Mouse (Mus musculus) small intestine, adult 2 months (tissue): ENCODE data around the gene Thap3. TPM values are rescaled to one million over a fixed set of nuclear protein-coding genes. Genes with fewer than 3 reads are reported as not detected.

Source experiments
- H3K27ac ChIP-seq: fragments of 200-500 bp; 2 replicates; pipeline ENCODE4 v1.5.1; 2012; ENCODE audit warnings: low read depth, low read length, control low read depth, inconsistent platforms; ENCODE audit not compliant: insufficient read depth
- H3K27me3 ChIP-seq: fragments of 200-500 bp; 2 replicates; pipeline ENCODE4 v1.6.1; 2012; ENCODE audit warnings: mild to moderate bottlenecking, moderate library complexity, low read length, inconsistent platforms; ENCODE audit not compliant: control insufficient read depth, insufficient read depth
- H3K36me3 ChIP-seq: fragments of 200-500 bp; 2 replicates; pipeline ENCODE4 v1.6.1; 2012; ENCODE audit warnings: mild to moderate bottlenecking, low read length, control low read depth, inconsistent platforms; ENCODE audit not compliant: control insufficient read depth, insufficient read depth
- H3K4me1 ChIP-seq: fragments of 200-500 bp; 2 replicates; pipeline ENCODE4 v1.6.1; 2012; ENCODE audit warnings: low read length, inconsistent platforms, mixed read lengths; ENCODE audit not compliant: control insufficient read depth, insufficient read depth, insufficient read length
- H3K4me3 ChIP-seq: fragments of 200-500 bp; 2 replicates; pipeline ENCODE4 v1.5.1; 2012; ENCODE audit warnings: low read depth, mild to moderate bottlenecking, control low read depth, inconsistent platforms, low read length, moderate library complexity
- CTCF ChIP-seq: fragments of 200-500 bp; IDR thresholded peaks from 2 replicates; pipeline ENCODE4 v1.5.1; 2012; ENCODE audit warnings: low read depth, mild to moderate bottlenecking, control low read depth, inconsistent platforms, low read length, moderate library complexity, mixed read lengths; ENCODE audit not compliant: insufficient replicate concordance, insufficient read length; ENCODE audit errors: extremely low read depth
- POLR2A ChIP-seq: fragments of 200-500 bp; IDR thresholded peaks from 2 replicates; pipeline ENCODE4 v1.6.1; 2012; ENCODE audit warnings: low read depth, mild to moderate bottlenecking, control low read depth, inconsistent platforms, low read length, moderate library complexity
- WGBS: fragments of 180-500 bp; shearing (Covaris S2); methylation state at CpG from one replicate; pipeline ENCODE4 v1.1.7; 2018; 5-methylcytosine and 5-hydroxymethylcytosine counted together
- polyA plus RNA-seq: library from polyadenylated mRNA; depleted of rRNA; stranded (reverse); fragments of >200 nt; gene quantifications from 2 replicates; pipeline ENCODE4 v1.2.3, GENCODE M21; 2012

The Thap3 gene
- polyA plus RNA-seq, 1 experiment, result 24.2 TPM

DNA sequence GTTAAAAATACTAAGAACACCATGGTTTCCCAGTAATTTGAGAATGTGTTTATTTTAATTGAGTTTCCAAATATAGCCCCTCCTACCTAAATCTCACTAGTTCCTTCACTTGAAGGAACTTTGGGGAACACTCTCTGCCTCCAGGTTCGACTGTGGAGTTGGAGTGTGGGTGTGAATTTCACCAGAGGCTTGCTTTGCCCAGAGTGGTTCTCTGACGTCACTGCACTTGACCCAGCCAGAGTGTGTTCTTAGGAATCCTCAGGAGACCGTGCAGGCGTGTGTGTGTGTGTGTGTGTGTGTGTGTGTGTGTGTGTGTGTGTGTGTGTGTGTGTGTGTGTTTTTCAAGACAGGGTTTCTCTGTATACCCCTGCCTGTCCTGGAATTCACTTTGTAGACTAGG is 12.1 kb upstream of the Thap3 start:
- no peaks in the 10 kb centered on the region for H3K4me1 ChIP-seq
- TF ChIP-seq POLR2A (no peak), CTCF (no peak)
- no peaks in the 10 kb centered on the region for H3K36me3 ChIP-seq
- WGBS, result 42% methylated on average over 4 of the region's 4 CpGs
- H3K27ac ChIP-seq, result no peak overlapping the region
- H3K27me3 ChIP-seq, result no peaks in the 10 kb centered on the region
- no peak overlapping the region for H3K4me3 ChIP-seq

DNA sequence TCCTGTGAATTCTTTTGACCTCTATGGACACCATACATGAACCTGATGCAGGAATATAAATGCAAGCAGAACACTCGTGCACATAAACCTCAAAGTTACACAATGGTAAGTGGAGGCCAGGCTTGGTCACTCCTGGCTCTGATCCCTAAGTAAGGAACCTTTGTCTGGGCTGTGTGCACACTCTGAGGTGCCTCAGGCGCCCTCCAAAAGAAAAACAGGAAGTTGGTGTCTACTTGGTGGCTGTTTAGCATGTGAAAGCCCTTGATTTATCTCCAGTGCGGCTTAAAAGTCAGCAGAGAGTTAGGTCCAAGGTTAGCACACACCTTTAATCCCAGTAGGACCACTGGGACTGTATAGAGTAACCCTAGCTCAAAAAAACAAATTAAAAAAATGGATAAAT is 10.7 kb upstream of the Thap3 start:
- H3K27ac ChIP-seq, result no peak overlapping the region
- TF ChIP-seq CTCF (no peak), POLR2A (no peak)
- WGBS, result 61% methylated on average over 3 of the region's 3 CpGs
- no peak overlapping the region for H3K4me3 ChIP-seq
- H3K36me3 ChIP-seq, result no peaks in the 10 kb centered on the region
- no peaks in the 10 kb centered on the region for H3K27me3 ChIP-seq
- H3K4me1 ChIP-seq, result peaks cover 2% of the 10 kb centered on the region

DNA sequence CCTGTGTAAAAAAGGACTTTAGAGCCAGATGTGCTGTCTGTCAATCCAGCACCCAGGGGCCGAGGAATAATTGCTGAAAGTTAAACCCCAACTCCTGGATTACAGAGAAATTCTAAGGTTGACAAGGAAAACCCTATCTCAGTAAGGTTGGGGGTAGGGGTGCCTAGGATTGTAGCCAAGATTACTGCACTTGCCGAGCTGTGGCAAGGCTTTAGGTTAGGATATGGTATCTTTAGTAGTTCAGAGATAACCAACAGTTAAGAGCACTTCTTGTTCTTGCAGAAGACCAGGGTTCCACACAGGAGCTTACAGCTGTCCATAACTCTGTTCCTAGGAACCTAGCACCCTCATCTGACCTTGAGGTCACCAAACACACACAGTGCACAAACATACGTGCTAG is 8.9 kb upstream of the Thap3 start:
- no peak overlapping the region for H3K27ac ChIP-seq
- no peak for TF ChIP-seq CTCF
- TF ChIP-seq POLR2A, result no peak
- WGBS, result 53% methylated on average over 3 of the region's 3 CpGs
- H3K4me3 ChIP-seq, result no peak overlapping the region
- no peaks in the 10 kb centered on the region for H3K27me3 ChIP-seq
- no peaks in the 10 kb centered on the region for H3K36me3 ChIP-seq
- peaks cover 4% of the 10 kb centered on the region for H3K4me1 ChIP-seq

DNA sequence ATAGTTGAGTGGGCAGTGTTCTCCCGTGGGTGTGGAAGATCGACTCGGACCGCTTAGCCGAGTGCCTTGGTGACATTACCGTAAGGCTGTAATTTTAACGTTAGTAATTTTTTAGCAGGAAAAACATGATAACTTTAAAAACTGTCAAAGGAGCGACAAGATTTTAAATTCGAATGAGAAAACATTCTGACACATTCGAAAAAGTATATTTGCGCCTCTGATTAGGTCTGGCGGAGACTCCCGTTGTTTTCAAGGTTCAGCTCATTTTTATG is 8.1 kb upstream of the Thap3 start:
- no peak for TF ChIP-seq CTCF
- no peak for TF ChIP-seq POLR2A
- WGBS, result 1% methylated on average over 13 of the region's 13 CpGs

DNA sequence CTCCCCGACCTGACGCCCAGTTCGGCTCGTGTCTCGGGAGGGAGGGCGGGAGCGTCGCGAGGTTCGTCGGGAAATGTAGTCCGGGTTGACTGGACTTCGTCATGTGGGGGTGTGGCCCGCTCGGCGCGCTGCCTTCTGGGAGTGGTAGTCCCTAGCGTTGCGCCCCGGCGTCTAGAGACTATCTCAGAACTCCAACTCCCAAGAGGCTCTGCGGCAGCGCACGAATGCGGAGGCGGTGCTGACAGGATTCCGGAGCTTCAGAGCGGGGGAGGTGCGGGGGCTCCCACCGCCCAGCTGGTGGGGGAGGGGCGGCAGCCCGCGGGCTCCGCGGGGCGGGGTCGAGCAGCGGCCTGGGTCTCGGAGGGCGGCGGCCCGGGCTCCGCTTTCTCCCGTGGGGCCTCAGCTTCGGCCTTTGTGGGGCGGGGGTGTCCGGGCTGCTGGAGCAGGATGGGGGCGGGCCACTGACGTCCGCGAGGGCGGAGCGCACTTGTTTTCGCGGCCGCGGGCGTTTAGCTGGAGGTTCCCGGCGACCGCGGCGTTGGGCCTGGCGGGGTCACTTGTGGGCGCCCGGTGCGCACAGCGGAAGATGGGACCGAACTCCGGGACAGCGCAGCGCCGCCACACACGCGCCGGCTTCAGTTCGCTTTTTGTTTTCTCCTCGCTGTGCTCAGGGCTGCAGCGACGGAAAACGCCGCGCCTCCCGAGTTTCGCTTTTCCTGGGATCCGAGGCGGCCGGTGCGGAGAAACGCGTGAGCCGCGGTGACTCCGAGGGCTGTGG is 7.6 kb upstream of the Thap3 start, which contains the start of gene Phf13:
Gene Phf13 (minus strand): TSS at position 86 of the 778 bp plus-strand sequence.
- H3K36me3 ChIP-seq, result peaks cover 10% of the 10 kb centered on the region
- under 1% methylated on average over 94 of the region's 94 CpGs for WGBS
- peaks cover 4% of the 10 kb centered on the region for H3K4me1 ChIP-seq
- peak within 1 kb of the TSS; percentile 88 for H3K27ac ChIP-seq
- TF ChIP-seq POLR2A (peak; percentile 58; the same call in 1 of the 2 replicates), CTCF (no peak)
- H3K27me3 ChIP-seq, result no peaks in the 10 kb centered on the region
- H3K4me3 ChIP-seq, result peak within 1 kb of the TSS; percentile 99

More for the DNA sequence above, 8.1 kb upstream of the Thap3 start:
- H3K27ac ChIP-seq, result peak overlapping the region; percentile 88
- peaks cover 4% of the 10 kb centered on the region for H3K4me1 ChIP-seq
- peaks cover 6% of the 10 kb centered on the region for H3K36me3 ChIP-seq
- H3K27me3 ChIP-seq, result no peaks in the 10 kb centered on the region
- peak overlapping the region; percentile 99 for H3K4me3 ChIP-seq

DNA sequence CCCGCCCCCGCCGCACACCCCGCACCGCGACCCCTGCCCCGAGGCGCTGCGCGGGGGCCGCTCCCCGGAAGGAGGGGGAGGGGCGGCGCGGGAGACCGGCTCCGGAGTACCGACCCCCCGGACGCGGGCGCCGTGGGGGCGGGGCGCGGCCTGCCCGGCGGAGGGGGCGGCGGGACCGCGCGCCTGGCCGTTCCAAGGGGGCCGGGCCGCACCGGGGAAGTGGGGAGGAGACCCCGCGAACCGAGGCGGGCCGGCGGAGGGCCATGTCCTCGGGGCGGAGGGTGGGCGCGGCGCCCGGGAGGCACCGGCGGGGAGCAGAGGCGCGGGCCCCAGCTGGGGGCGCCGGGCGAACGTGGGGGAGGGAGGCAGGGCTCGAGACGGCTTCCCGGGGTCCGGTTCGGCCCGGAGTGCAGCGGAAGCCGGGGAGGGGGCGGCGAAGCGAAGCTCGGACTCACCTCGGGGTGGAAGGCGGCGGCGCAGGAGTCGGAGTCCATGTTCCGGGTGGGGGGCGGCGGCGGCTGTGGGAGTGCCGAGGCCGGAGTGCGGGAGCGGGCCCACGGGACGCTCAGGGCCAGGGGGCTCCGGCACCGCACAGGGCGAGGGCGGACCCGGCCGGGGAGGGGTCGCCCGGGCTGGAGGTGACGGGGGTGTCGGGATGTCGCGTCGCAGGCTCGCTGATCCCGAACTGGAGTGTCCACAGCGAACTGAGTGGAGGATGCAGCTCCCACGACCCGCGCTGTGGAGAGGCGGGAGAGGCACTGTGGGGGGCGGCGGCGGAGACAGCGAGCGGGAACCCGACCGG is 6.8 kb upstream of the Thap3 start:
- Histone ChIP-seq H3K36me3 (peaks cover 15% of the 10 kb centered on the region), H3K27ac (peak overlapping the region; percentile 53), H3K4me3 (peak overlapping the region; percentile 99), H3K4me1 (peaks cover 4% of the 10 kb centered on the region), H3K27me3 (no peaks in the 10 kb centered on the region)
- WGBS, result 1% methylated on average over 108 of the region's 111 CpGs
- TF ChIP-seq CTCF, result no peak
- no peak for TF ChIP-seq POLR2A
